Mouse (Mus musculus): Measurements from ENCODE around the gene Ptprq.

The Ptprq gene

GRCm38 (mm10) chr10:107488654-107489315, 231.1 kb downstream of the Ptprq start:
- no peak for DNase-seq (ENCODE audit: low spot score)

DNA sequence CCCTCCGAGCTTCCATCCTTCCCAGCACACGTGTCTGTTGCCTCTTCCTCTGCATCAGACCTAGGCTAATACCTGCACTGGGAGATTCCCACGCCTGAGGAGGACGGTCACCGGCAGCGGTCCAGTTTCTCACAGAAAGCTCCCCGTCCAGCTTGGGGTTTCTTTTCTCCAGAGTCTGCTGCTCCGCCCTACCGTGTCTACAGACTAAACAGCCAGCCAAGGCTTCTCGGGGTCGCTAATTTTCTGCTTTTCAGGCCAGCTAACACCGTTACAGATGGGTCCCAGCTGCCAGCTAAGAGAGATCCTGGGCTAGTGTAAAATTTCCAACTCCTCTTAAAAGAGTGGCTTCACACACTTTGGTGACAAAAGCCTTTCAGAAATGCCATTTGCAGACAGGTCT, 233.1 kb downstream of the Ptprq start:
- DNase-seq (ENCODE audit: low spot score), result no peak

DNA sequence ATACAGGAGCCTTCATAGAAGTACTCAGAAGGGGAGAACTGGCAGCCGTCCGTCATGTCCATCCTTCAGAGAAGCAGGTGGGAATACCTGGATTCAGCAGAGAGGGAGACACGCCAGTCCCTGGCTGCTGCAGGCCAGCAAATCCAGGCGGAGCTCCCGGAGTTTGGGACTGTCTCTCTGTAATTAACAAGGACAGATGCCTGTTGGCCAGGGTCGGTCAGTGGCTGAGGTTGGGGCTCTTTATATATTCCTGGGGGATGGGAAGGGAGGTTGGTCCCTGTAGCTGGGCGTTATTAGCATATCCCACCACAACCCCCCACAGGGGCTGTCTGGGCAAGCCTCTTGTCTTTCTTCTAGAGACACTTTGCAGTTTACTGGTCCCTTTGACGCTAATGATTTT, 234.0 kb downstream of the Ptprq start, which contains the start of gene Myf5:
Gene Myf5 (minus strand): TSS at position 265 of the 400 bp plus-strand sequence.
- DNase-seq (ENCODE audit: low spot score), result no peak

DNA sequence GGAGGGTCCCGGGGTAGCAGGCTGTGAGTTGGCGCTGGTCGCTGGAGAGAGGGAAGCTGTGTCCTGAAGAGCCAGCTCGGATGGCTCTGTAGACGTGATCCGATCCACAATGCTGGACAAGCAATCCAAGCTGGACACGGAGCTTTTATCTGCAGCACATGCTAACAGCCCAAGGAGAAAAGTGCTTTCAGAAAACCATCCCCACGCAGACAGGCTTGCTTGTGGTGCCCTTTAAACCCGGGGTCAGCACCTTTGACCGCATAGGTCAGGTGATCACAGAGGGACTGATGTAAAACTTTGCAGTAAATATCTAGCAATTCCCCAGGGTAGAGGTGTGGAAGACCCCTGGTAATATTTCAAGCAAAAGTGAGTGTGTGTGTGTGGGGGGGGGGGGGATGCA, 235.8 kb downstream of the Ptprq start:
- DNase-seq (ENCODE audit: low spot score), result no peak

GRCm38 (mm10) chr10:107473497-107473896, 246.4 kb downstream of the Ptprq start:
- DNase-seq (ENCODE audit: low spot score), result no peak

- DNase-seq (ENCODE audit: low spot score), result no peak
These were observed 248.1 kb downstream of the Ptprq start for GRCm38 (mm10) chr10:107471712-107472111.

- no peak for DNase-seq (ENCODE audit: low spot score)
These were observed 252.0 kb downstream of the Ptprq start for GRCm38 (mm10) chr10:107467819-107468218.
